Mouse (Mus musculus) embryonic fibroblast, embryonic 13.5 days (primary cell): ENCODE measurements around the gene Syt14. TPM values are rescaled to one million over a fixed set of nuclear protein-coding genes. Genes with fewer than 3 reads are reported as not detected.

Experiments used
- H3K27ac ChIP-seq: 2 replicates; pipeline ENCODE4 v1.5.1; 2012; ENCODE audit warnings: low read length, control low read depth, inconsistent platforms; ENCODE audit not compliant: insufficient read depth
- H3K4me1 ChIP-seq: 2 replicates; pipeline ENCODE4 v1.6.1; 2011; ENCODE audit warnings: low read length; ENCODE audit not compliant: control insufficient read depth, insufficient read depth
- H3K4me3 ChIP-seq: 2 replicates; pipeline ENCODE4 v1.5.1; 2011; ENCODE audit warnings: mild to moderate bottlenecking, control low read depth, low read length; ENCODE audit not compliant: insufficient read depth
- CTCF ChIP-seq: IDR thresholded peaks from 2 replicates; pipeline ENCODE4 v1.5.1; 2011; ENCODE audit warnings: mild to moderate bottlenecking, control low read depth, low read length, moderate library complexity, borderline replicate concordance; ENCODE audit not compliant: insufficient read depth
- POLR2A ChIP-seq: IDR thresholded peaks from 2 replicates; pipeline ENCODE4 v1.6.1; 2011; ENCODE audit warnings: low read depth, mild to moderate bottlenecking, control low read depth, low read length, moderate library complexity
- polyA plus RNA-seq: library from polyadenylated mRNA; stranded (reverse); fragments of >200 nt; gene quantifications from 2 replicates; pipeline ENCODE4 v1.2.4, GENCODE M21; 2011; ENCODE audit warnings: low read depth; ENCODE audit not compliant: missing spikeins, insufficient read length

The Syt14 gene
- polyA plus RNA-seq, 1 experiment = 1.5 TPM

DNA sequence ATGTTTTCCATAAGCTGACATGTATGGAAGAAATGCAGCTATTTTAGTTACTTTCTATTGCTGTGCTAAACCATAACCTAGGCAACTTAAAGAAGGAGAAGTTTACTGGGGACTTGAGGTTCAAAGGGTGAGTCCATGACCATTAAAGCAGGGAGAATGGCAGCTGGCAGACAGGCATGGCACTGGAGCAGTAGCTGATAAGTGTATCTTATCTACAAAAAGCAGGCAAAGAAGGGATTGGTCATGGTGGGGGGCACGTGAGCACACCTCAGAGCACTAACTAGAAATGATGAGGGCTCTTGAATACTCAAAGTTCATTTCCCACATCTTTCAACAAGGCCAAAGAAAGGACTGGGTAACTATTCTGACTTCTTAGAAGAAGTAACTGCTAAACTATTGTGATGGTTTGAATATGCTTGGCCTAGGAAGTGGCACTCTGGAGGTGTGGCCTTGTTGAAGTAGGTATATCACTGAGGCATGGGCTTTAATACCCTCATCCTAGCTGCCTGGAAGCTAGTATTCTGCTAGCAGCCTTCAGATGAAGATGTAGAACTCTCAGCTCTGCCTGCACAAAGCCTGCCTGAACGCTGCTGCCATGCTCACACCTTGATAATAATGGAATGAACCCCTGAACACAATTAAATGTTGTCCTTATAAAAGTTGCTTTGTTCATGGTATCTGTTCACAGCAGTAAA lies 41.2 kb downstream of the Syt14 start:
- Histone ChIP-seq H3K4me3 (no peak overlapping the region), H3K27ac (no peak overlapping the region), H3K4me1 (no peaks in the 10 kb centered on the region)
- TF ChIP-seq POLR2A = no peak
- TF ChIP-seq CTCF = no peak

DNA sequence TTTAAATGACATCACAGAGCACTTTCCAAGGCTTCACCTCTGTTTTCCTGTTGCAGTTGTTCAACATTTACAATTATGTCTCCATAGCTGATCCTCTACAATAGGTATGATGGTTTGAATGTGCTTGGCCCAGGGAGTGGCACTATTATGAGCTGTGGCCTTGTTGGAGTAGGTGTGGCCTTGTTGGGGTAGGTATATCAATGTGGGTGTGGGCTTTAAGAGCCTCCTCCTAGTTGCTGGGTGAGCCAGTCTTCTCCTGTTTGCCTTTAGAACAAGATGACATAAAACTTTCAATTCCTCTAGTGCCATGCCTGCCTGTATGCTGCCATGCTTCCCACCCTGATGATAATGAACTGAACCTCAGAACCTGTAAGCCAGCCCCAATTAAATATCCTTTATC lies 42.1 kb downstream of the Syt14 start:
- no peak for TF ChIP-seq POLR2A
- no peak for TF ChIP-seq CTCF
- H3K4me3 ChIP-seq = no peak overlapping the region
- H3K4me1 ChIP-seq = no peaks in the 10 kb centered on the region
- no peak overlapping the region for H3K27ac ChIP-seq

DNA sequence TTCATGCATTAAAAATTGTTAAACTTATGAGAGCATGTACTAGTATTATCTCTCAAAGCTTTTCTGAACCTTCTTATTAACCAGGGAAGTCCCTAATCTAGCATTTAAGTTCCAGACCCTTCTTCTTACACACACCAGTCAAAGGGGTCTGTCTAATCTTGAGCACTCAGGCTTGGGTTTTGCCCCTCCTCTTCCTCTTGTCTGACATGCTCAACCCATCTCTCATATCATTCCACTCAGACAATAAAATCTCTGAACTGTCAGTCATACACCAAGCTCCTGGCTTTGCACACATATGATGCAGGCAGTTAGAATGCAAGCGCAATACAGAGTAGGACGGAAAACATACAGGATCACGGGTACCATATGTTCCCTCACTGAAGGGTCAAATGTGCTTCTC lies 48.4 kb downstream of the Syt14 start:
- no peak for TF ChIP-seq CTCF
- TF ChIP-seq POLR2A = no peak
- no peaks in the 10 kb centered on the region for H3K4me1 ChIP-seq
- no peak overlapping the region for H3K4me3 ChIP-seq
- no peak overlapping the region for H3K27ac ChIP-seq

DNA sequence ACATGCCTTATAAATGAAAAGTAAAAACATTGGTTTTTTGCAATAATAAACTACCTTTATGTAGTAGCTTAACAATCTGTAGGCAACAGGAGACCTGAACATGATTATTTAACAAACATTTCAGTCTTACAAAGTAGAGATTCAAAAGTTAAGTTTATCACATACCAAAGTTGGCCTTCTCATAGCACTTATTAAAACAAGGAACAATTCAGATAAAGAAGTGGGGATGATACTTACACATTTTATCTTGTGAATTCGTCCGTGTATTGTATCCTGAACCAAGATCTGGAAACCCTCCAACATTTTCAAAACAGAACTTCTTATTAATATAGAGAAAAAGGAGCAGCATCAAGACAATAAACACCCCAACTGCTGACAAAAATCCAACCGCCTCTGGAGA lies 49.1 kb downstream of the Syt14 start:
- Histone ChIP-seq H3K4me3 (no peak overlapping the region), H3K4me1 (no peaks in the 10 kb centered on the region), H3K27ac (no peak overlapping the region)
- TF ChIP-seq CTCF (no peak), POLR2A (no peak)

DNA sequence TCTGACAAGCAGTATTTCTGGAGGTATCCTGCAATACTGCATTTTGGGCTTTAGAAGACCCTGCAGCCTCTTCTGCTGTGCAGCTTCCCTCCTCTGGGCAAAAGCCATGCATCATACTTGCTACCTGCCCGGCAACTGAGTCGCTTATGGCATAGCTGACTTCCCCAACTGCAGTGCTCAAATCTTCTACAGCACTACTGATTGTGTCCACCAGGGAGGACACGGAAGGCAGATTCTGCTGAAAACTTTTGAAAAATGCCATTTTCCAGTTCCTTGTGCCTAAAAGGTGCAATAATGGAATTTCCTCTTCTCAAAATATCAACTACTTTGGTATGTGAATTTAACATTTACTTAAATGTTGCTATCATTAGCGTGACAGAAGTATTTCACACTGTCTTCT lies 51.2 kb downstream of the Syt14 start:
- H3K27ac ChIP-seq = no peak overlapping the region
- no peaks in the 10 kb centered on the region for H3K4me1 ChIP-seq
- H3K4me3 ChIP-seq = no peak overlapping the region
- TF ChIP-seq CTCF (no peak), POLR2A (no peak)

DNA sequence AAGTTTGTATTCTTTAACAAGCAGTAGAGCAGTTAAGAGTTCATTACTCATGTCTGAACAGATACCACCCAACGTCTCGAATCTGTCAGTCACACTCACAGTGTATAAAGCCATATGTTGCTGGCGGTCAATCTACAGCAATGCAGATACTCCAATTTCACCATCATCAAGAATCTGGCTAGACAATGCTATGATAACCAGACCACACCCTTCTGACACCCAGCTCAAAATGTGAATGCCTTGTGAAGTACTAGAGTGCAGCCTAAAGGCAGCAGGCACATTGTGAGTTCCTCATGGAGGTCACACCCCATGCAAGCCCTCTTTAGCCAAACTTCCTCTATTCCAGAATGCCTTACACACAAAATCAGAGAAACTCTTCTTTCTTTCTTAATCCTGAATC lies 53.9 kb downstream of the Syt14 start:
- no peak for TF ChIP-seq CTCF
- TF ChIP-seq POLR2A = no peak
- no peak overlapping the region for H3K27ac ChIP-seq
- no peaks in the 10 kb centered on the region for H3K4me1 ChIP-seq
- H3K4me3 ChIP-seq = no peak overlapping the region

DNA sequence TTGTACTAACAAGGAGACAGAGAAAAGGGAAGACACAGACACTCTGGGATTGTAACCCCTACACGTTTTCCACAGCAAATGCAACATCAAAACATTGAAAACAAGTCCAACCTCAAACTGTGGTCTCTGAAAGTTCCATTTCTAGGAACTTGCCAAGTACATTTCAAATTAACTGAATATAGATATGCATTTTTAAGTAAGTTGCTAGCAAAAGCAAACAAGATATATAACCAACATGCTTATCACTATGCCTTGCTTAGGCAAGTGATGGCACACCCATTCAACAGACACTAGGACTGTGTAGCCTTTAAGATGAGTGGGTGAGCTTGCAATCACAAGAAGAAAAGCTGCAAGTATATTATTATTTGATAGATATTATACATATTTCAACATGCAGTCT lies 54.5 kb downstream of the Syt14 start:
- no peak overlapping the region for H3K27ac ChIP-seq
- H3K4me3 ChIP-seq = no peak overlapping the region
- TF ChIP-seq CTCF (no peak), POLR2A (no peak)
- no peaks in the 10 kb centered on the region for H3K4me1 ChIP-seq

DNA sequence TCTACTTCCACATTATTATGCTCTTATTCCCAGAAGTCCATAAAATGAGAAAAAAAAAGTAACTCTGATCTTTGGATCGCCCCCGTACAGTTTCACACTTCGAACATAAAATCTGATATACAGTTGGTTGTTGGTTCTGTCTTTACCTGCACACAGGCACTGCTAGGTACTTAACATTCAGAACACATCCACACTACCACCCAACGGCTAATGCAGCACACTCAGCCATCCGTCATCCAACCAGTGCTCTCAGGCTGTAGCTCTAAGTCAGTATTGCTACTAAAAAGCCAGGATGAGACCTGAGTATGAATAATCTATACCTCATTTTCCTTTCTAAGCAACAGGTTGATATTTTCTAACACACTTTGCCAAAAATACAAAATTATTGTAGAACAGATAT lies 73.3 kb downstream of the Syt14 start:
- no peak overlapping the region for H3K4me3 ChIP-seq
- H3K27ac ChIP-seq = no peak overlapping the region
- H3K4me1 ChIP-seq = no peaks in the 10 kb centered on the region
- TF ChIP-seq POLR2A (no peak), CTCF (no peak)

DNA sequence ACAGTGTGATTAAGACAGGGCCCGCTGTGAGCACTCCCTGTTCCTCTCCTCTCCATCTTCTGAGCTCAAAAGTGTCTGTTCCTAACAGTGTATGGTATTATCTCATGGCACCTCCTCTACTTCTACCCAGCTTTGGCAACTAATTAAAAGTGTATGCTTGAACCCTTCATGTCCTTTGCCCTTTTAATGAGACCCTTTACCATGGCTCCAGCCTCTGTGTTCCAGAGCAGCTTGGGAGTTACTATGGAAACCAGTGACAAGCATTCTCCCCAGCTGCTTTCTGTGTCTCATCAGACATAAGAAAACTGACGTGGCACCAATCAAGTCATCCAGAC lies 87.8 kb downstream of the Syt14 start:
- no peak overlapping the region for H3K27ac ChIP-seq
- H3K4me3 ChIP-seq = no peak overlapping the region
- no peaks in the 10 kb centered on the region for H3K4me1 ChIP-seq
- TF ChIP-seq POLR2A = no peak
- no peak for TF ChIP-seq CTCF

DNA sequence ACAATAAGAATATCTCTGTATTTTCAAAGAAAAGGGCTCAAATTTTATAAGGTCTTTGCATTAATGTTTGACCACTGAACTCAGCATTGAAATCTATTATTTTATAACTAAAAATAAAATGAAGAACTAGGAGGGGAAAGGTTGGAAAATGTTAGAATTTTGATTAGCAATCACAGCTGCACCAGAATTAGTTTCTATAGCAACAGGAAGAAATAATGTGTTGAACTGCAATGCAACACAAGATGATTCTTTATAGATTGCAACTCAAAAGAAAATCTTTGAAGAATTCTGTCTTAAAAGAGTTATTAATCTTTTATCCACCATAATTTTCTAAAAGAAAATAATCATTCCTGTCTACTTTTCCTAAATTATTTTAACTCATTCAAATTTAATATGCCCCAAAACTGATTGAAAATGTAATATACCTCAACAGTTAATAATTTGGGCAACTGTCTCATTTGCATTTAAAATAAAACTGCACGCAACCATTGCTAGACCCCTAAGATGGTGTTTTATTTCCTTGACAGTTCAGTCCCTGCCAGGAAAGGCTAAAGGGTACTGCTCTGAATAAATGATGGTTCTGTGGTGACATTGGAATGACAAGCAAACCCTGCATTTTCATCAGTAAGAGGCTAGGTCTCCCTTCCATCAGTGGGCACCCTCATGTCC lies 88.3 kb downstream of the Syt14 start:
- Histone ChIP-seq H3K27ac (no peak overlapping the region), H3K4me1 (no peaks in the 10 kb centered on the region), H3K4me3 (no peak overlapping the region)
- no peak for TF ChIP-seq POLR2A
- no peak for TF ChIP-seq CTCF
